Mouse (Mus musculus): ENCODE measurements around the gene Cacna1g.
"Not testable (repeated sequence)": the region's sequence is repeated elsewhere in the genome, so short reads cannot be mapped to it uniquely, and the experiment has no call there.

Gene Cacna1g

GRCm38 (mm10) chr11:94400996-94401395 lies 73.0 kb downstream of the Cacna1g start:
- DNase-seq, result no peak

- no peak for DNase-seq
These were observed 79.9 kb downstream of the Cacna1g start for GRCm38 (mm10) chr11:94394107-94394506.

- DNase-seq, result not testable (repeated sequence)
These were observed 80.5 kb downstream of the Cacna1g start for GRCm38 (mm10) chr11:94393490-94393889.

- peak; percentile 35 for DNase-seq
These were observed 81.3 kb downstream of the Cacna1g start, which contains the start of gene Abcc3 for GRCm38 (mm10) chr11:94392672-94393109. TSS of gene Abcc3 (minus strand) at chr11:94392997.

GRCm38 (mm10) chr11:94391661-94392060 lies 82.3 kb downstream of the Cacna1g start:
- no peak for DNase-seq

GRCm38 (mm10) chr11:94390825-94391224 lies 83.2 kb downstream of the Cacna1g start:
- DNase-seq, result no peak

- DNase-seq, result no peak
These were observed 84.1 kb downstream of the Cacna1g start for GRCm38 (mm10) chr11:94389724-94390396.

GRCm38 (mm10) chr11:94389021-94389420 lies 85.0 kb downstream of the Cacna1g start:
- no peak for DNase-seq

GRCm38 (mm10) chr11:94387756-94388155 lies 86.2 kb downstream of the Cacna1g start:
- DNase-seq, result no peak

GRCm38 (mm10) chr11:94385977-94386771 lies 87.8 kb downstream of the Cacna1g start:
- DNase-seq, result peak; percentile 43

GRCm38 (mm10) chr11:94379736-94380135 lies 94.3 kb downstream of the Cacna1g start:
- no peak for DNase-seq

- DNase-seq, result no peak
These were observed 94.9 kb downstream of the Cacna1g start for GRCm38 (mm10) chr11:94379061-94379460.

- peak; percentile 70 for DNase-seq
These were observed 99.6 kb downstream of the Cacna1g start for GRCm38 (mm10) chr11:94374276-94374948.

GRCm38 (mm10) chr11:94370809-94371208 lies 103.2 kb downstream of the Cacna1g start:
- peak; percentile 18 for DNase-seq

GRCm38 (mm10) chr11:94369981-94370380 lies 104.0 kb downstream of the Cacna1g start:
- DNase-seq, result no peak

- no peak for DNase-seq
These were observed 108.7 kb downstream of the Cacna1g start for GRCm38 (mm10) chr11:94365340-94365739.

- DNase-seq, result no peak
These were observed 110.3 kb downstream of the Cacna1g start for GRCm38 (mm10) chr11:94363690-94364089.

GRCm38 (mm10) chr11:94362101-94362500 lies 111.9 kb downstream of the Cacna1g start:
- DNase-seq, result no peak

GRCm38 (mm10) chr11:94361166-94361870 lies 112.7 kb downstream of the Cacna1g start:
- DNase-seq, result no peak

GRCm38 (mm10) chr11:94359168-94359567 lies 114.8 kb downstream of the Cacna1g start:
- DNase-seq, result no peak
